In genomic region chr3:96706217-96706616, GRCm38 (mm10) we compare ENCODE assay signal across 34 mouse cellular contexts. TPM values are rescaled to one million over a fixed set of nuclear protein-coding genes. Genes with fewer than 3 reads are reported as not detected.
"Had no signal": no experiment of that assay in that cellular context is flagged by ENCODE, and none has a peak within 500 bp of the region (broad histone marks: within the 10 kb centered on the region; RNA-seq: fewer than 3 reads in every experiment).

No protein-coding gene starts in this region.

- H3K9ac ChIP-seq: limb, embryonic 12.5 days; limb, embryonic 13.5 days; limb, embryonic 15.5 days; liver, embryonic 12.5 days; liver, embryonic 13.5 days; liver, embryonic 14.5 days; liver, embryonic 15.5 days; liver, postnatal 0 days; lung, embryonic 14.5 days; lung, embryonic 15.5 days; midbrain, embryonic 12.5 days; midbrain, embryonic 13.5 days; neural tube, embryonic 12.5 days had no signal

- H3K9me3 ChIP-seq: limb, embryonic 10.5 days; limb, embryonic 12.5 days; limb, embryonic 13.5 days; limb, embryonic 15.5 days; liver, embryonic 12.5 days; liver, embryonic 13.5 days; liver, embryonic 15.5 days; lung, embryonic 15.5 days; midbrain, embryonic 10.5 days; midbrain, embryonic 12.5 days; midbrain, embryonic 13.5 days; neural tube, embryonic 12.5 days had no signal

- H3K4me2 ChIP-seq: limb, embryonic 12.5 days; limb, embryonic 13.5 days; limb, embryonic 15.5 days; liver, embryonic 11.5 days; liver, embryonic 12.5 days; liver, embryonic 13.5 days; liver, embryonic 15.5 days; lung, embryonic 14.5 days; lung, embryonic 15.5 days; midbrain, embryonic 11.5 days; midbrain, embryonic 12.5 days; midbrain, embryonic 13.5 days; neural tube, embryonic 12.5 days had no signal

- H3K27ac ChIP-seq: limb, embryonic 10.5 days; limb, embryonic 12.5 days; limb, embryonic 13.5 days; limb, embryonic 15.5 days; liver, embryonic 12.5 days; liver, embryonic 13.5 days; liver, embryonic 14.5 days; liver, embryonic 15.5 days; lung, embryonic 15.5 days; macrophage; midbrain, embryonic 10.5 days; midbrain, embryonic 12.5 days; midbrain, embryonic 13.5 days; neural tube, embryonic 12.5 days had no signal

- H3K4me3 ChIP-seq: limb, embryonic 10.5 days; limb, embryonic 12.5 days; limb, embryonic 13.5 days; limb, embryonic 15.5 days; liver, embryonic 12.5 days; liver, embryonic 13.5 days; liver, embryonic 15.5 days; lung, embryonic 15.5 days; megakaryocyte, embryonic 14.5 days; midbrain, embryonic 10.5 days; midbrain, embryonic 12.5 days; midbrain, embryonic 13.5 days; neural tube, embryonic 12.5 days had no signal

- ATAC-seq: liver, embryonic 12.5 days; liver, postnatal 0 days; lung, postnatal 0 days; midbrain, embryonic 13.5 days; midbrain, embryonic 16.5 days had no signal

- DNase-seq: left cerebral cortex, postnatal 4 days; liver; liver, embryonic 13.5 days; liver, postnatal 0 days; lung, adult 18-20 months; lung, adult 2 months; lung, embryonic 14.5 days; lung, postnatal 10 days; lung, postnatal 14 days; lung, postnatal 36 days; lung, postnatal 4 days; midbrain, embryonic 14.5 days had no signal

RNA-seq across cellular contexts. Expression of gene Nudt17, which starts 2.1 kb away (rescaled TPM):
- total RNA-seq: megakaryocyte-erythroid progenitor cell, adult 5-6 weeks had no signal

RNA-seq across cellular contexts. Expression of gene Ankrd35, which starts 36.3 kb away (rescaled TPM):
- total RNA-seq: liver, adult 2 months; megakaryocyte progenitor cell, adult 5-6 weeks; megakaryocyte, adult 5-6 weeks; megakaryocyte-erythroid progenitor cell, adult 5-6 weeks had no signal
